Mouse (Mus musculus) embryonic facial prominence, embryonic 12.5 days (tissue): ENCODE results near the gene Gm45716. TPM values are rescaled to one million over a fixed set of nuclear protein-coding genes. Genes with fewer than 3 reads are reported as not detected.
"Not testable (repeated sequence)": the region's sequence is repeated elsewhere in the genome, so short reads cannot be mapped to it uniquely, and the experiment has no call there.

Experiments
- ATAC-seq: fragments of 200-750 bp; cut with Nextera tagmentation; 2 replicates; pipeline ENCODE4 v1.8.0; 2017; ENCODE audit not compliant: insufficient number of reproducible peaks, insufficient read depth, low FRiP score, low TSS enrichment
- H3K27ac ChIP-seq: fragments of 300-500 bp; sonication (generic); 2 replicates; pipeline ENCODE4 v1.5.1; 2016; ENCODE audit warnings: mild to moderate bottlenecking
- H3K27me3 ChIP-seq: fragments of 300-500 bp; sonication (generic); 2 replicates; pipeline ENCODE4 v1.6.1; 2016; ENCODE audit warnings: mild to moderate bottlenecking, moderate library complexity
- H3K36me3 ChIP-seq: fragments of 300-500 bp; sonication (generic); 2 replicates; pipeline ENCODE4 v1.6.1; 2016; ENCODE audit warnings: mild to moderate bottlenecking
- H3K4me1 ChIP-seq: fragments of 300-500 bp; sonication (generic); 2 replicates; pipeline ENCODE4 v1.6.1; 2016
- H3K4me2 ChIP-seq: fragments of 300-500 bp; sonication (generic); replicated peaks from 2 replicates; pipeline ENCODE4 v1.6.1; 2016; ENCODE audit warnings: mild to moderate bottlenecking, moderate library complexity
- H3K4me3 ChIP-seq: fragments of 300-500 bp; sonication (generic); 2 replicates; pipeline ENCODE4 v1.5.1; 2016; ENCODE audit warnings: mild to moderate bottlenecking
- H3K9ac ChIP-seq: fragments of 300-500 bp; sonication (generic); 2 replicates; pipeline ENCODE4 v1.6.1; 2016; ENCODE audit warnings: mild to moderate bottlenecking, moderate library complexity
- H3K9me3 ChIP-seq: fragments of 300-500 bp; sonication (generic); 2 replicates; pipeline ENCODE4 v1.6.1; 2016; ENCODE audit warnings: mild to moderate bottlenecking, moderate library complexity
- WGBS: fragments of 180-500 bp; shearing (Covaris S2); methylation state at CpG from one replicate; pipeline ENCODE4 v1.1.7; 2016; 5-methylcytosine and 5-hydroxymethylcytosine counted together
- polyA plus RNA-seq: library from polyadenylated mRNA; unstranded; fragments of >200 nt; fragmentation: Nextera tagmentation; extraction: Ambion mirVana; gene quantifications from 2 replicates; pipeline ENCODE4 v1.2.1, GENCODE M21; 2016

The Gm45716 gene
- polyA plus RNA-seq, 1 experiment from 2014 or later = 13.7 TPM

- ATAC-seq = no peak
- peaks cover 11% of the 10 kb centered on the region for H3K4me1 ChIP-seq
- H3K9me3 ChIP-seq = no peaks in the 10 kb centered on the region
- WGBS = 86% methylated on average over 11 of the region's 11 CpGs
- no peaks in the 10 kb centered on the region for H3K27me3 ChIP-seq
- H3K36me3 ChIP-seq = peaks cover 30% of the 10 kb centered on the region
- H3K4me2 ChIP-seq = no peak overlapping the region
- H3K27ac ChIP-seq = no peak overlapping the region
- no peak overlapping the region for H3K9ac ChIP-seq
- no peak overlapping the region for H3K4me3 ChIP-seq
These were observed 82.8 kb downstream of the Gm45716 start for GRCm38 (mm10) chr11:90270132-90270877.

GRCm38 (mm10) chr11:90274187-90274586 is 86.7 kb downstream of the Gm45716 start:
- H3K27ac ChIP-seq = no peak overlapping the region
- no peak overlapping the region for H3K4me3 ChIP-seq
- WGBS = 40% methylated on average over 1 of the region's 1 CpGs
- H3K36me3 ChIP-seq = peaks cover 30% of the 10 kb centered on the region
- peaks cover 4% of the 10 kb centered on the region; the same call in 1 of the 2 replicates for H3K4me1 ChIP-seq
- no peak overlapping the region for H3K4me2 ChIP-seq
- ATAC-seq = no peak
- no peaks in the 10 kb centered on the region for H3K27me3 ChIP-seq
- no peaks in the 10 kb centered on the region for H3K9me3 ChIP-seq
- H3K9ac ChIP-seq = no peak overlapping the region

GRCm38 (mm10) chr11:90275663-90276062 is 88.2 kb downstream of the Gm45716 start:
- no peak for ATAC-seq
- 85% methylated on average over 7 of the region's 7 CpGs for WGBS
- no peaks in the 10 kb centered on the region for H3K27me3 ChIP-seq
- no peaks in the 10 kb centered on the region for H3K9me3 ChIP-seq
- H3K9ac ChIP-seq = no peak overlapping the region
- peaks cover 28% of the 10 kb centered on the region for H3K36me3 ChIP-seq
- no peaks in the 10 kb centered on the region for H3K4me1 ChIP-seq
- H3K4me3 ChIP-seq = no peak overlapping the region
- no peak overlapping the region for H3K27ac ChIP-seq
- no peak overlapping the region for H3K4me2 ChIP-seq

GRCm38 (mm10) chr11:90276150-90276549 is 88.7 kb downstream of the Gm45716 start:
- Histone ChIP-seq H3K4me2 (no peak overlapping the region), H3K27ac (no peak overlapping the region), H3K4me1 (no peaks in the 10 kb centered on the region), H3K27me3 (no peaks in the 10 kb centered on the region), H3K9ac (no peak overlapping the region), H3K9me3 (no peaks in the 10 kb centered on the region), H3K4me3 (no peak overlapping the region), H3K36me3 (peaks cover 24% of the 10 kb centered on the region)
- ATAC-seq = no peak
- 88% methylated on average over 8 of the region's 8 CpGs for WGBS

DNA sequence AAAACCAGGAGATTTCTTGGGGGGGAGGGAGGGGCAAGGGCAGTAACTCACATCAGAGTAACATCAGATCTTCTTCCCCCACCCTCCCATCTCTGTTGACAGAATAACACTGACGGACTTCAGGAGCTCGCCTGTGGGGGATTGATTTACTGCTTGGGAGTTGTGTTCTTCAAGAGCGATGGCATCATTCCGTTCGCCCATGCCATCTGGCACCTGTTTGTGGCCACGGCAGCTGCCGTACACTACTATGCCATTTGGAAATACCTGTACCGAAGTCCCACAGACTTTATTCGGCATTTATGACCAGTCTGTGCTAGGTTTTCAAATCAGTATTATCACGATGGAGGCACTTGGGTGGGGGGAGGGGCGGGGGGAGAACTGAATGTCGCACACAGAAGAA is 89.1 kb downstream of the Gm45716 start:
- Histone ChIP-seq H3K27me3 (no peaks in the 10 kb centered on the region), H3K9me3 (no peaks in the 10 kb centered on the region), H3K27ac (no peak overlapping the region), H3K9ac (no peak overlapping the region), H3K36me3 (peaks cover 21% of the 10 kb centered on the region), H3K4me1 (no peaks in the 10 kb centered on the region), H3K4me2 (no peak overlapping the region), H3K4me3 (no peak overlapping the region)
- ATAC-seq = no peak
- 91% methylated on average over 12 of the region's 12 CpGs for WGBS

GRCm38 (mm10) chr11:90280069-90280468 is 92.6 kb downstream of the Gm45716 start:
- WGBS = 85% methylated on average over 5 of the region's 5 CpGs
- no peak for ATAC-seq
- H3K27me3 ChIP-seq = no peaks in the 10 kb centered on the region
- no peaks in the 10 kb centered on the region for H3K9me3 ChIP-seq
- H3K4me1 ChIP-seq = no peaks in the 10 kb centered on the region
- H3K36me3 ChIP-seq = peaks cover 5% of the 10 kb centered on the region
- no peak overlapping the region for H3K4me2 ChIP-seq
- no peak overlapping the region for H3K27ac ChIP-seq
- no peak overlapping the region for H3K9ac ChIP-seq
- H3K4me3 ChIP-seq = no peak overlapping the region

GRCm38 (mm10) chr11:90281943-90282342 is 94.5 kb downstream of the Gm45716 start:
- H3K27ac ChIP-seq, H3K27me3 ChIP-seq, H3K36me3 ChIP-seq, H3K9me3 ChIP-seq, H3K4me3 ChIP-seq, H3K4me2 ChIP-seq, H3K4me1 ChIP-seq, ATAC-seq, H3K9ac ChIP-seq: not testable (repeated sequence)
- WGBS = 82% methylated on average over 2 of the region's 2 CpGs

- H3K4me1 ChIP-seq = no peaks in the 10 kb centered on the region
- no peaks in the 10 kb centered on the region for H3K9me3 ChIP-seq
- no peak overlapping the region for H3K27ac ChIP-seq
- no peak overlapping the region for H3K9ac ChIP-seq
- no peaks in the 10 kb centered on the region for H3K36me3 ChIP-seq
- H3K4me2 ChIP-seq = no peak overlapping the region
- 48% methylated on average over 4 of the region's 4 CpGs for WGBS
- ATAC-seq = no peak
- H3K4me3 ChIP-seq = no peak overlapping the region
- H3K27me3 ChIP-seq = no peaks in the 10 kb centered on the region
These were observed 95.7 kb downstream of the Gm45716 start for GRCm38 (mm10) chr11:90283159-90283558.

DNA sequence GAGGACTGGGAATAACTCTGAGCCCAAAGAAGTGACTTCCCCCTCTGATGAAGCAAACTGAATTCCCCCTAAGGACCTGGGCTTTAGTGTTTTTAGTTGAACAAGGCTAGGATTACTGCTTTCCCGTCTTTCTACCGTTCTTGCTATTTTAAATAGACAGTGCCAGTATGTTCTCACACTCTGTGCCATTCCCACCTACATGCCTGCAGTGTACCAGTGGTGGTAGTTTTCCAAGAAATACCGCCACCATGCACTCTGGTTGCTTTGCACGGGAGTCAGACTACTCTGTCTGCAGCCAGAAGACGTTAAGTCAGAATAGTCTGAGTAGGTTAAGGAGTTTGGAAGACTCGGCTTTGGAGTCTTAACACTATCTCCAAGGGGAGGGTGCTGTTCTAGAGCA is 96.1 kb downstream of the Gm45716 start:
- no peak overlapping the region for H3K4me2 ChIP-seq
- H3K27ac ChIP-seq = no peak overlapping the region
- no peak for ATAC-seq
- H3K36me3 ChIP-seq = no peaks in the 10 kb centered on the region
- no peak overlapping the region for H3K4me3 ChIP-seq
- no peaks in the 10 kb centered on the region for H3K4me1 ChIP-seq
- H3K27me3 ChIP-seq = no peaks in the 10 kb centered on the region
- H3K9me3 ChIP-seq = no peaks in the 10 kb centered on the region
- no peak overlapping the region for H3K9ac ChIP-seq
- WGBS = 72% methylated on average over 6 of the region's 6 CpGs

GRCm38 (mm10) chr11:90284079-90284478 is 96.6 kb downstream of the Gm45716 start:
- 73% methylated on average over 2 of the region's 2 CpGs for whole genome bisulfite sequencing
- Histone ChIP-seq H3K4me1 (no peaks in the 10 kb centered on the region), H3K36me3 (no peaks in the 10 kb centered on the region), H3K4me3 (no peak overlapping the region), H3K9ac (no peak overlapping the region), H3K27ac (no peak overlapping the region), H3K4me2 (no peak overlapping the region), H3K27me3 (no peaks in the 10 kb centered on the region), H3K9me3 (no peaks in the 10 kb centered on the region)
- no peak for ATAC-seq

GRCm38 (mm10) chr11:90284623-90285022 is 97.1 kb downstream of the Gm45716 start:
- no peak overlapping the region for H3K4me3 ChIP-seq
- H3K4me1 ChIP-seq = no peaks in the 10 kb centered on the region
- no peak overlapping the region for H3K27ac ChIP-seq
- no peaks in the 10 kb centered on the region for H3K9me3 ChIP-seq
- no peak for ATAC-seq
- H3K36me3 ChIP-seq = no peaks in the 10 kb centered on the region
- no peak overlapping the region for H3K9ac ChIP-seq
- no peaks in the 10 kb centered on the region for H3K27me3 ChIP-seq
- H3K4me2 ChIP-seq = no peak overlapping the region
- WGBS = 58% methylated on average over 4 of the region's 4 CpGs

DNA sequence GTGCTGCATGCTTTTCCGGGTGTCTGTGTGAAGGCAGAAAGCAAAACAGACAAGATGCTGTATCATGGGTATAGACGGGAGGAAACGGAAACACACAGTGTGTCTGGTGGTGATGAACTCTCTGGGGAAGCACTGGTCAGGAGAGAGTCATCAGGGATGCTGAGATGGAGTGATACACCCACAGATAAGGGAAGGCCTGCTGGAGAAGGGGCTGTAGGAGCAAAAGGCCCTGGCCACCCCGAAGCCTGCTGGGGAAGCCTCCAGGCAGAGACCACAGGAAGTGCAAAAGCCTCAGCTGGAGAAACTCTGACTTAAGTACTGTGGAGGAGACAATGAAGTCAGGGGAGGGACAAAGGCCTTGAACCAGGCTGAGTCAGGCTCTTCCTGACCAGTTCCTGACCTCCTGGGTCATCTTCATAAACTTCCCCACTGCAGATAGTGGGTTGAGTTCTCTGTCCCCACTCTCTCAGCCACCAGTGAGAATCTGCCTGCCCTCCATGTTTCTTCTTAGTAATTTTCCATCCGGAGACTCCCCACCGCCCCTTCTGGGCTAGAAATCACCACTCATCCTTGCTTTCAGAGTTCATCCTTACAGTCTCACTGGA is 99.2 kb downstream of the Gm45716 start:
- no peaks in the 10 kb centered on the region for H3K9me3 ChIP-seq
- H3K36me3 ChIP-seq = no peaks in the 10 kb centered on the region
- H3K4me2 ChIP-seq = no peak overlapping the region
- WGBS = 84% methylated on average over 6 of the region's 6 CpGs
- no peak overlapping the region for H3K27ac ChIP-seq
- no peaks in the 10 kb centered on the region for H3K4me1 ChIP-seq
- H3K4me3 ChIP-seq = no peak overlapping the region
- H3K27me3 ChIP-seq = no peaks in the 10 kb centered on the region
- H3K9ac ChIP-seq = no peak overlapping the region
- no peak for ATAC-seq
